Mouse (Mus musculus) neural tube, embryonic 14.5 days (tissue): ENCODE measurements around the gene Bcl3. TPM values are rescaled to one million over a fixed set of nuclear protein-coding genes. Genes with fewer than 3 reads are reported as not detected.

Source experiments
- ATAC-seq: fragments of 200-750 bp; cut with Nextera tagmentation; 2 replicates; pipeline ENCODE4 v1.8.0; 2017; ENCODE audit warnings: low read depth, mild to moderate bottlenecking, moderate TSS enrichment, moderate library complexity
- H3K27ac ChIP-seq: fragments of 300-500 bp; sonication (generic); 2 replicates; pipeline ENCODE4 v1.5.1; 2014; ENCODE audit warnings: low read depth, mild to moderate bottlenecking, control low read depth, low read length, moderate library complexity, mixed read lengths
- H3K27me3 ChIP-seq: fragments of 300-500 bp; sonication (generic); 2 replicates; pipeline ENCODE4 v1.6.1; 2014; ENCODE audit warnings: low read length; ENCODE audit not compliant: control insufficient read depth, insufficient read depth
- H3K36me3 ChIP-seq: fragments of 300-500 bp; sonication (generic); 2 replicates; pipeline ENCODE4 v1.6.1; 2014; ENCODE audit warnings: low read length, mixed read lengths; ENCODE audit not compliant: control insufficient read depth, insufficient read depth
- H3K4me1 ChIP-seq: fragments of 300-500 bp; sonication (generic); 2 replicates; pipeline ENCODE4 v1.6.1; 2014; ENCODE audit warnings: low read length; ENCODE audit not compliant: control insufficient read depth, insufficient read depth
- H3K4me2 ChIP-seq: fragments of 300-500 bp; sonication (generic); 2 replicates; pipeline ENCODE4 v1.6.1; 2014; ENCODE audit warnings: mild to moderate bottlenecking, low read depth, low read length, control low read depth
- H3K4me3 ChIP-seq: fragments of 300-500 bp; sonication (generic); 2 replicates; pipeline ENCODE4 v1.5.1; 2014; ENCODE audit warnings: low read depth, low read length, control low read depth, mixed read lengths
- H3K9ac ChIP-seq: fragments of 300-500 bp; sonication (generic); replicated peaks from 2 replicates; pipeline ENCODE4 v1.6.1; 2014; ENCODE audit warnings: low read depth, mild to moderate bottlenecking, control low read depth, low read length, mixed read lengths
- H3K9me3 ChIP-seq: fragments of 300-500 bp; sonication (generic); 2 replicates; pipeline ENCODE4 v1.6.1; 2016; ENCODE audit warnings: low read length; ENCODE audit not compliant: control insufficient read depth
- WGBS: fragments of 180-500 bp; shearing (Covaris S2); extraction: QIAGEN DNeasy Blood & Tissue Kit; methylation state at CpG from one replicate; pipeline ENCODE4 v1.1.7; 2014; 5-methylcytosine and 5-hydroxymethylcytosine counted together
- polyA plus RNA-seq: library from polyadenylated mRNA; unstranded; fragments of >200 nt; fragmentation: Nextera tagmentation; extraction: Ambion mirVana; gene quantifications from 2 replicates; pipeline ENCODE4 v1.2.1, GENCODE M21; 2014

The Bcl3 gene
- 0.24 and 1.2 TPM in 2 replicates for polyA plus RNA-seq

DNA sequence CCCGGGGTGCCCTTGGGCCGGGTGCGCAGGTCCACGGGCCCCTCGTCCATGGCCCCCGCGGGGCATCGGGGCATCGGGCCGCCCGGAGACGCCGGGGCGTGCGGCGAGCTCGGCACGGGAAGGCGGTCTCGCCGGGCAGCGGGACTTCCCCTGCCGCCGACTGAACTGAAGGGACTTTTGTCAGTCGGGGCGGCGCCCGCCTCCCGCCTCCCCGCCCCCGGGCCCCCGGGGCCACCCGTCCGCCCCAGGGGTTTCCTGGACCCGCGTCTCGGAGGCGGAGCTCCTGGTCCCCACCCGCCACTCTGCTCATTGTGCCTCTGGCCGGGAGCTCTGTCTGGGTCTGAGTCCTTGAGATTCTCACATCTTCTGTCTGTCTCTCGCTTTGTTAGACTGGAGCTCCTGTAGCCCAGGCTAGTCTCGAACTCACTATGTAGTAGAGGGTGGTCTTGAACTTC lies at the start of gene Bcl3:
Gene Bcl3 (minus strand): TSS at position 167 of the 455 bp plus-strand sequence.
- Histone ChIP-seq H3K9ac (peak within 1 kb of the TSS; percentile 41; the same call in 1 of the 2 replicates), H3K27ac (no peak within 1 kb of the TSS)
- under 1% methylated on average over 27 of the region's 42 CpGs for WGBS

GRCm38 (mm10) chr7:19871943-19872601 lies 49.5 kb upstream of the Bcl3 start:
- no peaks in the 10 kb centered on the region for H3K4me1 ChIP-seq
- H3K27me3 ChIP-seq: no peaks in the 10 kb centered on the region
- H3K9me3 ChIP-seq: no peaks in the 10 kb centered on the region
- H3K9ac ChIP-seq: no peak overlapping the region
- no peak overlapping the region for H3K4me3 ChIP-seq
- WGBS: 47% methylated on average over 5 of the region's 5 CpGs
- H3K4me2 ChIP-seq: no peak overlapping the region
- no peak for ATAC-seq
- no peak overlapping the region for H3K27ac ChIP-seq
- no peaks in the 10 kb centered on the region for H3K36me3 ChIP-seq

More for the DNA sequence above, at the start of gene Bcl3:
- Histone ChIP-seq H3K4me2 (peak within 1 kb of the TSS; percentile 39), H3K4me3 (peak within 1 kb of the TSS; percentile 21), H3K27me3 (peaks cover 17% of the 10 kb centered on the region), H3K36me3 (no peaks in the 10 kb centered on the region), H3K4me1 (peaks cover 3% of the 10 kb centered on the region), H3K9me3 (no peaks in the 10 kb centered on the region)
- no peak for ATAC-seq

GRCm38 (mm10) chr7:19871137-19871621 lies 48.6 kb upstream of the Bcl3 start:
- Histone ChIP-seq H3K4me2 (no peak overlapping the region), H3K9ac (no peak overlapping the region), H3K4me3 (no peak overlapping the region), H3K9me3 (no peaks in the 10 kb centered on the region), H3K36me3 (no peaks in the 10 kb centered on the region), H3K27me3 (no peaks in the 10 kb centered on the region), H3K27ac (no peak overlapping the region), H3K4me1 (no peaks in the 10 kb centered on the region)
- no peak for ATAC-seq
- WGBS: 71% methylated on average over 10 of the region's 10 CpGs

DNA sequence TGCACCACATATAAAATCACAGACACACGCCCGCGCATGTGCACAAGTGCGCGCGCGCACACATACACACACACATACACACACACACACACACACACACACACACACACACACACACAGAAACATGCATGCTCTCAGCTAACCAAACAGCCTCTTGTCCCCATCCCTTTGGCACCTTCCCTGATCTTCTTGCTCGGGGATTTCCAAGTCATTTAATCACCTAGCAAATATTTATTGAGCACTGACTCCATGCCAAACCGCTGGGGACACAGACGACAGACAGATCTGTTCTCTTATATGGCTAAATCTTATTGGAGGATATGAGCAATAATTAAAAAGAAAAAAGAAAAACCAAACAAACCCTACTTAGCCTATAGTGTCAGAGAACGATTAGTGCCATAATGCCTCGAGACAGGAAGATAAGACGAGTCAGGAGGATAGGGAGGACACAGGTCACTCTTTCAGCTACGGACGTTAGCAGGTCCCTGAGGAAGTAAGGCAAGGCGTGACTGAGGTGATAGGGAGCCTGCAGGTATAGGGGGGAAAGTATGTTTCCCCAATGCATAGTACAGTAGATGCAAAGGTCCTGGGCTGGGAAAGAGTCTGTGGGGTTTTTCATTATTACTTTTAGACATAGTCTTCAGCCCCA lies 45.3 kb upstream of the Bcl3 start:
- Histone ChIP-seq H3K4me2 (no peak overlapping the region), H3K27ac (no peak overlapping the region), H3K9me3 (no peaks in the 10 kb centered on the region), H3K27me3 (no peaks in the 10 kb centered on the region), H3K4me3 (no peak overlapping the region), H3K4me1 (no peaks in the 10 kb centered on the region), H3K36me3 (no peaks in the 10 kb centered on the region), H3K9ac (no peak overlapping the region)
- no peak for ATAC-seq
- 92% methylated on average over 16 of the region's 16 CpGs for WGBS

DNA sequence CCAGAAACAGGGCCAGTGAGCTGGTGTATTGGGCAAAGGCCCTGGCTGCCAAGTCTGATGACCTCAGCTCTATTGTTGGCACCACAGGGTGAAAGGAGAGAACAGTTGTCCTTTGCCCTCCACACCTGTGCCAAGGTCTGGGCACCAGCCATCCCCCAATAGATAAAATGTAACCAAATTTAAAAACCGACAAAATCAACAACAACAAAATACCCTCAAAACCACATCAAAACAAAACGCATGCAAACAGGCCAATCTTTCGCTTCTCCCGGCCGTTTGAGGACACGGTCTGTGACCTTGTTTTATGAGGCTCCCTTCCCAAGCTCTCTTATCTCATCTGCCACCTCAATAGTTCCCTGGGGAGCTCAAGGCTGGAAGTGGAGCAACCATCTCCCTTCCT lies 43.9 kb upstream of the Bcl3 start:
- Histone ChIP-seq H3K9me3 (no peaks in the 10 kb centered on the region), H3K27ac (no peak overlapping the region), H3K36me3 (no peaks in the 10 kb centered on the region), H3K27me3 (no peaks in the 10 kb centered on the region), H3K4me1 (no peaks in the 10 kb centered on the region), H3K4me2 (no peak overlapping the region), H3K4me3 (no peak overlapping the region), H3K9ac (no peak overlapping the region)
- 79% methylated on average over 6 of the region's 6 CpGs for WGBS
- ATAC-seq: no peak

GRCm38 (mm10) chr7:19865246-19866036 lies 42.9 kb upstream of the Bcl3 start:
- H3K27ac ChIP-seq: no peak overlapping the region
- 86% methylated on average over 8 of the region's 8 CpGs for WGBS
- H3K4me3 ChIP-seq: no peak overlapping the region
- H3K4me2 ChIP-seq: no peak overlapping the region
- H3K4me1 ChIP-seq: no peaks in the 10 kb centered on the region
- H3K36me3 ChIP-seq: no peaks in the 10 kb centered on the region
- no peak overlapping the region for H3K9ac ChIP-seq
- H3K9me3 ChIP-seq: no peaks in the 10 kb centered on the region
- no peak for ATAC-seq
- H3K27me3 ChIP-seq: no peaks in the 10 kb centered on the region

DNA sequence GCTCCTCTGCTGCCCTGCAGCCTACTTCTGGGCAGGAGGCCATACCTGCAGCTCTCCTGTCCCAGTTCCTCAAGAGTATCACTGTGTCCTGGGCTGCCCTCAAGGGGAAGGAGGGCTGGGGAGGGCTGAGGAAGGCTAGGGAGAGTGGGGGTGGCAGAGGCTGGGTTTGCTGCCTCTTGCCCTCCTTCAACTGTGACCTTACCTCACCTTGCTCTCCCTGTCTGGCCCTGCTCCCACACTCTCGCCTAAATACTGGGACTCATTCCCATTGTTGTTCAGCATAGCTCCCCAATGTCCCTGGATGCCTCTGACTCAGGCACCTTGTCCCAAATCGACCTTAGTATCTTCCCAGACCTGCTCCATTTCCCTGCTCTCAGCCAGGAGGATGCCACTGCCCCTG lies 41.7 kb upstream of the Bcl3 start:
- no peaks in the 10 kb centered on the region for H3K36me3 ChIP-seq
- no peaks in the 10 kb centered on the region for H3K27me3 ChIP-seq
- H3K4me3 ChIP-seq: no peak overlapping the region
- H3K9ac ChIP-seq: no peak overlapping the region
- no peaks in the 10 kb centered on the region for H3K9me3 ChIP-seq
- no peak for ATAC-seq
- no peaks in the 10 kb centered on the region for H3K4me1 ChIP-seq
- no peak overlapping the region for H3K27ac ChIP-seq
- no peak overlapping the region for H3K4me2 ChIP-seq
- 52% methylated on average over 2 of the region's 2 CpGs for WGBS

DNA sequence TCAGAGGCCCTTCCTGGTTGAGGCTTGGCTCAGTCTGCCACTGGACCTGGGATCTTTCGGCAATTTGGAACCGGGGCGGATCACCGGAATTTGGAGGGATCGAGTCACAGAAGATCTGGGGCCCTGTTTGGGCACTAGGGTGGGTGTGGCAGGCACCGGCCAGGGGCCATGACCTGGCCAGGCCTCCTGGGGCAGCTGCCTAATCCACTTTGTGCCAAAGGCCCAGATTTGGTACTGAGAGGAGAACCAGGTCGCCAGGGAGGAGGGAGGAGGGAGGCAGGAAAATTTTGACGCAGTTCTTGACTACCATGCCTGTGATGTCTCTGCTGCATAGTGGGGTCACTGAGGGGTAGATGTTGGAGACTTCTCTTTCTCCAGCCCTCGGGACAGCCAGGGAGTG lies 38.6 kb upstream of the Bcl3 start, which contains the start of gene Ceacam16:
Gene Ceacam16 (minus strand): TSS at position 101 of the 400 bp plus-strand sequence.
- WGBS: 85% methylated on average over 9 of the region's 9 CpGs
- Histone ChIP-seq H3K4me3 (no peak within 1 kb of the TSS), H3K9ac (no peak within 1 kb of the TSS), H3K36me3 (no peaks in the 10 kb centered on the region), H3K27ac (no peak within 1 kb of the TSS), H3K27me3 (no peaks in the 10 kb centered on the region), H3K9me3 (no peaks in the 10 kb centered on the region), H3K4me2 (no peak within 1 kb of the TSS), H3K4me1 (no peaks in the 10 kb centered on the region)
- ATAC-seq: no peak
